Mouse (Mus musculus): ENCODE measurements around the gene Snx29.

- no peak for TF ChIP-seq POLR2A (IDR thresholded peaks at IDR 0.05; ENCODE audit: low read depth, low read length)
- no peak for TF ChIP-seq CTCF (IDR thresholded peaks at IDR 0.05; ENCODE audit: borderline replicate concordance, insufficient read depth, low read length)
These were observed 124.3 kb downstream of the Snx29 start for GRCm38 (mm10) chr16:11446977-11447376.

All from embryonic fibroblast, embryonic 13.5 days (primary cell).